Mouse (Mus musculus) CH12.LX (cell line): ENCODE data around the gene Rasl10a. TPM values are rescaled to one million over a fixed set of nuclear protein-coding genes. Genes with fewer than 3 reads are reported as not detected.

Experiments used
- DNase-seq: peaks from one replicate; pipeline ENCODE4 v3.0.0-alpha.2; 2013; ENCODE audit errors: extremely low read depth
- H3K27ac ChIP-seq: 2 replicates; pipeline ENCODE4 v1.5.1; 2012; ENCODE audit warnings: low read depth, mild to moderate bottlenecking, control low read depth, moderate library complexity; ENCODE audit not compliant: insufficient read depth
- H3K27me3 ChIP-seq: replicated peaks from 2 replicates; pipeline ENCODE3; 2012; ENCODE audit warnings: inconsistent platforms
- H3K36me3 ChIP-seq, 2 experiments: replicated peaks in 1 of 2; 2 replicates each; pipeline versions ENCODE3 to v1.6.1; 2012; ENCODE audit warnings: inconsistent platforms in 1 of 2, low read length in 1 of 2, mild to moderate bottlenecking in 1 of 2, mixed read lengths in 1 of 2, moderate library complexity in 1 of 2; ENCODE audit not compliant: control insufficient read depth in 1 of 2, insufficient read depth in 1 of 2
- H3K4me1 ChIP-seq, 2 experiments: 2 replicates each; pipeline ENCODE4 v1.6.1; 2012; ENCODE audit warnings: inconsistent platforms in 1 of 2, moderate library complexity in 1 of 2; ENCODE audit not compliant: insufficient read depth in 2 of 2, control insufficient read depth in 1 of 2
- H3K4me2 ChIP-seq: 2 replicates; pipeline ENCODE4 v1.6.1; 2012; ENCODE audit warnings: low read depth, mild to moderate bottlenecking, control low read depth; ENCODE audit not compliant: poor library complexity, insufficient read depth, severe bottlenecking
- H3K4me3 ChIP-seq, 3 experiments: fragments of 150-350 bp in 1 of 3; sonication (generic) in 1 of 3; replicated peaks in 1 of 3; 2 replicates each; pipeline versions ENCODE3 to v1.5.1; 2011 to 2012; ENCODE audit warnings: low read depth in 2 of 3, low read length in 2 of 3, mild to moderate bottlenecking in 2 of 3, moderate library complexity in 2 of 3, control low read depth in 1 of 3, improper control_type of control experiment in 1 of 3, inconsistent platforms in 1 of 3, mixed read lengths in 1 of 3; ENCODE audit not compliant: poor library complexity in 1 of 3
- H3K79me2 ChIP-seq: replicated peaks from 2 replicates; pipeline ENCODE4 v1.6.1; 2012; ENCODE audit warnings: mild to moderate bottlenecking, moderate library complexity; ENCODE audit not compliant: control insufficient read depth, poor library complexity, insufficient read depth, severe bottlenecking; ENCODE audit errors: extremely low read depth
- H3K9ac ChIP-seq: 2 replicates; pipeline ENCODE4 v1.6.1; 2012; ENCODE audit warnings: low read depth, mild to moderate bottlenecking, control low read depth, moderate library complexity; ENCODE audit not compliant: insufficient read depth
- H3K9me3 ChIP-seq: replicated peaks from 2 replicates; pipeline ENCODE3; 2012; ENCODE audit warnings: low read length, inconsistent platforms, mixed read lengths
- BHLHE40 ChIP-seq: IDR thresholded peaks from 2 replicates; pipeline ENCODE4 v1.6.1; 2011; ENCODE audit warnings: mild to moderate bottlenecking, low read depth, low read length, improper control_type of control experiment
- CHD1 ChIP-seq: IDR thresholded peaks from 2 replicates; pipeline ENCODE4 v1.6.1; 2012; ENCODE audit warnings: low read depth, low read length, improper control_type of control experiment, inconsistent platforms
- CHD2 ChIP-seq: IDR thresholded peaks from 2 replicates; pipeline ENCODE4 v1.6.1; 2011; ENCODE audit warnings: low read length, improper control_type of control experiment
- CTCF ChIP-seq, 2 experiments: IDR thresholded peaks in 1 of 2; conservative IDR thresholded peaks in 1 of 2; 2 replicates each; pipeline ENCODE4 v1.5.1; 2011 to 2012; ENCODE audit warnings: low read depth in 2 of 2, low read length in 2 of 2, improper control_type of control experiment in 1 of 2, inconsistent platforms in 1 of 2, mild to moderate bottlenecking in 1 of 2, moderate library complexity in 1 of 2
- ELF1 ChIP-seq: IDR thresholded peaks from 2 replicates; pipeline ENCODE4 v1.6.1; 2014; ENCODE audit warnings: low read depth, mild to moderate bottlenecking, inconsistent platforms, low read length, improper control_type of control experiment
- EP300 ChIP-seq: IDR thresholded peaks from 2 replicates; pipeline ENCODE4 v1.6.1; 2011; ENCODE audit warnings: low read length, improper control_type of control experiment
- ETS1 ChIP-seq: conservative IDR thresholded peaks from 2 replicates; pipeline ENCODE4 v1.6.1; 2012; ENCODE audit warnings: low read depth, mild to moderate bottlenecking, inconsistent platforms, low read length, improper control_type of control experiment, moderate library complexity
- HCFC1 ChIP-seq: IDR thresholded peaks from 2 replicates; pipeline ENCODE4 v1.6.1; 2012; ENCODE audit warnings: low read depth, mild to moderate bottlenecking, inconsistent platforms, low read length, improper control_type of control experiment
- IRF4 ChIP-seq: IDR thresholded peaks from 2 replicates; pipeline ENCODE4 v1.6.1; 2014; ENCODE audit warnings: low read depth, mild to moderate bottlenecking, inconsistent platforms, low read length, improper control_type of control experiment
- JUN ChIP-seq: IDR thresholded peaks from 2 replicates; pipeline ENCODE4 v1.6.1; 2011; ENCODE audit warnings: low read depth, mild to moderate bottlenecking, low read length, improper control_type of control experiment, moderate library complexity; ENCODE audit not compliant: insufficient read depth
- MAFK ChIP-seq: IDR thresholded peaks from 2 replicates; pipeline ENCODE4 v1.6.1; 2011; ENCODE audit warnings: low read length, improper control_type of control experiment; ENCODE audit not compliant: insufficient replicate concordance
- MAX ChIP-seq: IDR thresholded peaks from 2 replicates; pipeline ENCODE4 v1.6.1; 2011; ENCODE audit warnings: low read length, improper control_type of control experiment
- MAZ ChIP-seq: IDR thresholded peaks from 2 replicates; pipeline ENCODE4 v1.6.1; 2012; ENCODE audit warnings: low read depth, mild to moderate bottlenecking, inconsistent platforms, low read length, improper control_type of control experiment, moderate library complexity
- MEF2A ChIP-seq: IDR thresholded peaks from 2 replicates; pipeline ENCODE4 v1.6.1; 2014; ENCODE audit warnings: low read depth, mild to moderate bottlenecking, inconsistent platforms, low read length, improper control_type of control experiment, borderline replicate concordance
- MXI1 ChIP-seq: IDR thresholded peaks from 2 replicates; pipeline ENCODE4 v1.6.1; 2011; ENCODE audit warnings: mild to moderate bottlenecking, low read depth, low read length, improper control_type of control experiment
- MYC ChIP-seq: IDR thresholded peaks from 2 replicates; pipeline ENCODE4 v1.6.1; 2011; ENCODE audit warnings: low read depth, mild to moderate bottlenecking, improper control_type of control experiment, low read length
- NELFE ChIP-seq: IDR thresholded peaks from 2 replicates; pipeline ENCODE4 v1.6.1; 2011; ENCODE audit warnings: low read depth, low read length, improper control_type of control experiment
- NRF1 ChIP-seq: IDR thresholded peaks from 2 replicates; pipeline ENCODE4 v1.6.1; 2014; ENCODE audit warnings: low read depth, mild to moderate bottlenecking, inconsistent platforms, low read length, improper control_type of control experiment, moderate library complexity
- PAX5 ChIP-seq: IDR thresholded peaks from 2 replicates; pipeline ENCODE4 v1.6.1; 2012; ENCODE audit warnings: low read length, inconsistent platforms, mixed read lengths
- POLR2A ChIP-seq: IDR thresholded peaks from 2 replicates; pipeline ENCODE4 v1.6.1; 2011; ENCODE audit warnings: low read depth, mild to moderate bottlenecking, improper control_type of control experiment, low read length
- POLR2AphosphoS2 ChIP-seq: IDR thresholded peaks from 2 replicates; pipeline ENCODE4 v1.6.1; 2011; ENCODE audit warnings: low read depth, low read length, improper control_type of control experiment
- RAD21 ChIP-seq: IDR thresholded peaks from 2 replicates; pipeline ENCODE4 v1.6.1; 2011; ENCODE audit warnings: low read depth, mild to moderate bottlenecking, low read length, improper control_type of control experiment, moderate library complexity
- SIN3A ChIP-seq: IDR thresholded peaks from 2 replicates; pipeline ENCODE4 v1.6.1; 2012; ENCODE audit warnings: low read length, improper control_type of control experiment, inconsistent platforms
- TBP ChIP-seq: conservative IDR thresholded peaks from 2 replicates; pipeline ENCODE4 v1.6.1; 2011; ENCODE audit warnings: low read depth, low read length, improper control_type of control experiment
- TCF12 ChIP-seq: IDR thresholded peaks from 2 replicates; pipeline ENCODE4 v1.6.1; 2014; ENCODE audit warnings: low read depth, mild to moderate bottlenecking, inconsistent platforms, low read length, improper control_type of control experiment
- UBTF ChIP-seq: IDR thresholded peaks from 2 replicates; pipeline ENCODE4 v1.6.1; 2012; ENCODE audit warnings: low read depth, mild to moderate bottlenecking, inconsistent platforms, low read length, improper control_type of control experiment, moderate library complexity
- USF2 ChIP-seq: conservative IDR thresholded peaks from 2 replicates; pipeline ENCODE4 v1.6.1; 2011; ENCODE audit warnings: low read depth, low read length, improper control_type of control experiment
- ZKSCAN1 ChIP-seq: IDR thresholded peaks from 2 replicates; pipeline ENCODE4 v1.6.1; 2012; ENCODE audit warnings: low read depth, inconsistent platforms, low read length, improper control_type of control experiment, borderline replicate concordance
- ZMIZ1 ChIP-seq: IDR thresholded peaks from 2 replicates; pipeline ENCODE4 v1.6.1; 2012; ENCODE audit warnings: low read depth, mild to moderate bottlenecking, inconsistent platforms, low read length, improper control_type of control experiment
- dilution Hi-C: fragments of 300-500 bp; cut with MboI; formaldehyde crosslinking; loops from 2 replicates; pipeline ENCODE4 v1.14.3; 2020; ENCODE audit warnings: low sequenced_read_pairs; ENCODE audit not compliant: extremely low pct_unique_long_range_greater_than_20kb, extremely low pct_ligation_motif_present
- in situ Hi-C: fragments of 300-500 bp; cut with MboI; formaldehyde crosslinking; loops from 3 replicates; pipeline ENCODE4 v1.14.3; 2019; ENCODE audit warnings: low sequenced_read_pairs, low pct_ligation_motif_present, low pct_unique_long_range_greater_than_20kb, mixed read lengths
- polyA plus RNA-seq: library from polyadenylated mRNA; unstranded; fragments of >175 nt; gene quantifications from 2 replicates; pipeline ENCODE4 v1.2.1, GENCODE M21; 2012; ENCODE audit warnings: low read depth; ENCODE audit not compliant: insufficient read length
- total RNA-seq, 2 experiments: library from RNA; depleted of rRNA; stranded (reverse); fragments of 300-350 nt in 1 of 2; fragments of >200 nt in 1 of 2; gene quantifications; 2 replicates each; pipeline ENCODE4 v1.2.3; 2012 to 2014

Rasl10a gene
- total RNA-seq (2012; rRNA removed) = 6.5 and 9.1 TPM in 2 replicates
- total RNA-seq (2014; rRNA removed) = 2.1 and 3.0 TPM in 2 replicates
- polyA plus RNA-seq = 6.3 and 7.5 TPM in 2 replicates

DNA sequence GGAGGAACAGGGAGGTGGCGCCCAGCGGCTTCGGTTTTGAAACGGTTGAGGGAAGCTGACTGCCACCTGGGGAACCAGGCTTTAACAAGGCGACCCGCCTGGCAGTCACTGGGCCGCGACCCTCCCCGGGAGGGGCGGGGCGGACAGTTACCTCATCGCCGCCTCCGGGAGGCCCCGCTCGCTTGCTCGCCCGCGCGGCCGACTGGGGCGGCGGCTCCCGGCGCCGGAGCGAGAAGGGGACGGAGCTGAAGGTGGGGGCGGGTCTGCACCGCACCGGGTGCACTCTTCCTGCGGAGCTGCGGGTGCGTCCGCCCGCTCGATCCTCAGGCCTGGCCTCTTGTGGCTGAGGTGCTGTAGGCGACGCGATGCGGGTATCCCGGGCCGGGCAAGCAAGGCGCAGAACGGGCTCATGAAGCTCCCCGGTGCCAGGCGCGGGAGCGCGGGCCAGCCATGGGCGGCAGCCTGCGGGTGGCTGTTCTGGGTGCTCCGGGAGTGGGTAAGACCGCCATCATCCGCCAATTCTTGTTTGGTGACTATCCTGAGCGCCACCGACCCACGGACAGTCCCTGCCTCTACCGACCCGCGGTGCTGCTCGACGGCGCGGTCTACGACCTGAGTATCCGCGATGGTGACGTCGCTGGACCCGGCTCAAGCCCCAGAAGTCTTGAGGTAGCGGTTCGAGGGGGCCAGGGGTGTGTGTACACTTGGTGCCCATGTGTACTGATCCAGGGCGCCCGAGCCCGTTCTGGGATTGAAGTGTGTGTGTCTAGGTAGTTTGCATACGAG is at the start of gene Rasl10a:
TSS of gene Rasl10a (plus strand) at position 273 of the 786 bp plus-strand sequence.
- Histone ChIP-seq H3K9ac (peak within 1 kb of the TSS; percentile 42), H3K4me3 (peak within 1 kb of the TSS; percentile 53 to 71 (median 57)), H3K27me3 (peaks cover 12% of the 10 kb centered on the region), H3K9me3 (no peaks in the 10 kb centered on the region), H3K4me2 (peak within 1 kb of the TSS; percentile 92), H3K36me3 (peaks cover 0 to 13% of the 10 kb centered on the region in 2 experiments), H3K27ac (peak within 1 kb of the TSS; percentile 71), H3K4me1 (peaks cover 42 to 82% of the 10 kb centered on the region in 2 experiments), H3K79me2 (no peaks in the 10 kb centered on the region)
- dilution Hi-C loops = no loop called here
- DNase-seq = peak; percentile 70
- peak; percentile 8; the same call in 1 of the 2 replicates for TF ChIP-seq HCFC1
- TF ChIP-seq NRF1 = 0 out of 2 replicates have a peak, but pooled peaks have one; percentile 28
- TF ChIP-seq USF2 = no peak
- TF ChIP-seq UBTF = peak; percentile 95; the same call in 1 of the 2 replicates
- TF ChIP-seq POLR2AphosphoS2 = peak; percentile 50; the same call in 1 of the 2 replicates
- peak; percentile 65 for TF ChIP-seq POLR2A
- 0 out of 2 replicates have a peak, but pooled peaks have one; percentile 14 for TF ChIP-seq MEF2A
- no peak for TF ChIP-seq MAFK
- peak; percentile 61; the same call in 1 of the 2 replicates for TF ChIP-seq IRF4
- no peak for TF ChIP-seq TBP
- 0 out of 2 replicates have a peak, but pooled peaks have one; percentile 7 for TF ChIP-seq EP300
- TF ChIP-seq CHD2 = 0 out of 2 replicates have a peak, but pooled peaks have one; percentile 47
- TF ChIP-seq ETS1 = peak; percentile 17
- TF ChIP-seq MYC = no peak
- TF ChIP-seq MAX = 0 out of 2 replicates have a peak, but pooled peaks have one; percentile 26
- no peak for TF ChIP-seq MAZ
- TF ChIP-seq ELF1 = 0 out of 2 replicates have a peak, but pooled peaks have one; percentile 2
- TF ChIP-seq PAX5 = no peak
- peak in 1 of 2 experiments; percentile 1; a peak in 1 of 4 replicates for TF ChIP-seq CTCF (conservative IDR thresholded peaks at IDR 0.05 in 1 of 2, IDR thresholded peaks at IDR 0.05 in 1 of 2; ENCODE audit: low read depth in 2 of 2, low read length in 2 of 2)
- TF ChIP-seq ZKSCAN1 = no peak
- TF ChIP-seq RAD21 = no peak
- 0 out of 2 replicates have a peak, but pooled peaks have one; percentile 37 for TF ChIP-seq NELFE
- TF ChIP-seq MXI1 = peak; percentile 55; the same call in 1 of the 2 replicates
- no peak for TF ChIP-seq JUN
- peak; percentile 81 for TF ChIP-seq CHD1
- TF ChIP-seq TCF12 = peak; percentile 64
- TF ChIP-seq BHLHE40 = peak; percentile 41; the same call in 1 of the 2 replicates
- TF ChIP-seq SIN3A = peak; percentile 7
- TF ChIP-seq ZMIZ1 = 0 out of 2 replicates have a peak, but pooled peaks have one; percentile 44
- in situ Hi-C loops = no loop called here
